10 mouse cellular contexts compared by ENCODE assay signal in the genomic region with DNA sequence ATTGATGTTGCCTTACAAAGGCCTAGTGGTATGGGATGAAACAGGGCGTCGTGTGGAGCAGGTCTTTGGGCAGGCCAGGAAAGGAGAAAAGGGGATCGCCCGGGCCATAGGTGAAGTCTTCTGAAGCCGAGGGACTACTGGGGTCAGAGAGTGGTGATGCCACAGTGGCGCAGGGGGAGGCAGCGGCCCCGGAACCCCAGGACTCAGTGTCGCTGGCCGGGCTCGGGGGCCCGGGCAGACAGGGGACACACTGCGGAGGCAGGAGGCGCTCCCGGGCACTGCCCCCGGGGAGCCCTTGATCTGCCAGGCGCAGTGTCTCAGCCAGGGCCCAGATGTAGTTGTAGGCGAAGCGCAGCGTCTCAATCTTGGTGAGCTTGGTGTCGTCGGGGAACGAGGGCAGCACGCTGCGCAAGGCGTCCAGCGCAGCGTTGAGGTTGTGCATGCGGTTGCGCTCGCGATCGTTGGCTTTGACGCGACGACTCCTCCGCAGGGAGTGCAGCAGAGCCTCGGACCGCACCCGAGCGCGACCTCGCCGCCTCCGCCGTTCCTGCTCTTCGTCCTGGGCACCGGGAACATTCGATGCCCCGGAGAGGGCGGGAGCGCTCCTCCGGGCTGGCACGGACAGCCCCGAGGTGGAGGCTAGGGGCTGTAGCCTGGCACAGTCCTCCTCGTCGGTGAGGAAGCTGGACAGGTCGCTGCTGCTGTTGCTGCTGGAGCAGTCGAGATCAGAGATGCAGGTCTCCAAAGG. TPM values are rescaled to one million over a fixed set of nuclear protein-coding genes. Genes with fewer than 3 reads are reported as not detected.
A peak's percentile ranks its signal among the peaks of the same experiment; 100 is the strongest.
DNase-seq lines count a peak whose midpoint lies in the region; ATAC-seq and TF ChIP-seq lines count a peak whose summit lies in the region.
"Had no signal": no experiment of that assay in that cellular context is flagged by ENCODE, and none has a peak within 500 bp of the region (broad histone marks: within the 10 kb centered on the region; RNA-seq: fewer than 3 reads in every experiment).

No protein-coding gene starts in this region.

- peaks cover 2% of the 10 kb centered on the region; the same call in 1 of the 2 replicates for H3K4me1 ChIP-seq in testis, adult 2 months (ENCODE audit: control insufficient read depth, insufficient read depth, low read length)
- peaks cover 60% of the 10 kb centered on the region for H3K4me1 ChIP-seq in forebrain, embryonic 12.5 days
- H3K4me1 ChIP-seq in limb, embryonic 13.5 days: peaks cover 17% of the 10 kb centered on the region

- H3K27ac ChIP-seq in testis, adult 2 months (ENCODE audit: control insufficient read depth, insufficient read depth, low read depth, low read length): no peak overlapping the region
- H3K27ac ChIP-seq in forebrain, embryonic 12.5 days: peak overlapping the region; percentile 72
- no peak overlapping the region for H3K27ac ChIP-seq in limb, embryonic 13.5 days
- H3K27ac ChIP-seq: liver, embryonic 14.5 days had no signal

- H3K9me3 ChIP-seq in forebrain, embryonic 12.5 days: no peaks in the 10 kb centered on the region
- no peaks in the 10 kb centered on the region for H3K9me3 ChIP-seq in limb, embryonic 13.5 days

- WGBS in forebrain, embryonic 12.5 days: under 1% methylated on average over 59 of the region's 59 CpGs
- under 1% methylated on average over 59 of the region's 59 CpGs for WGBS in limb, embryonic 13.5 days

- no peak for TF ChIP-seq POLR2A in testis, adult 2 months (IDR thresholded peaks at IDR 0.05; ENCODE audit: control insufficient read depth, low read depth, low read length)

- H3K9ac ChIP-seq in forebrain, embryonic 12.5 days: peak overlapping the region; percentile 53
- no peak overlapping the region for H3K9ac ChIP-seq in limb, embryonic 13.5 days
- H3K9ac ChIP-seq: liver, embryonic 14.5 days had no signal

- no peak for TF ChIP-seq CTCF in testis, adult 2 months (IDR thresholded peaks at IDR 0.05; ENCODE audit: control insufficient read depth, insufficient read depth, insufficient replicate concordance, low read depth, low read length)

- peak; percentile 24 for ATAC-seq in forebrain, embryonic 12.5 days (ENCODE audit: low FRiP score)
- no peak for ATAC-seq in limb, embryonic 13.5 days (ENCODE audit: low FRiP score, low read depth)
- ATAC-seq in megakaryocyte, adult 5-6 weeks (ENCODE audit: poor library complexity, severe bottlenecking): no peak

- H3K4me2 ChIP-seq in forebrain, embryonic 12.5 days: peak overlapping the region; percentile 52
- peak overlapping the region; percentile 72 for H3K4me2 ChIP-seq in limb, embryonic 13.5 days (replicated peaks)

- no peak for DNase-seq in testis, postnatal 10 days (ENCODE audit: low spot score)
- no peak for DNase-seq in right cerebral cortex, adult 2 months (ENCODE audit: low spot score in 2 of 2)
- no peak for DNase-seq in gastrocnemius, postnatal 4 days (ENCODE audit: low spot score in 2 of 2)

- H3K27me3 ChIP-seq in testis, adult 2 months (ENCODE audit: control insufficient read depth, insufficient read depth, low read length): peaks cover 2% of the 10 kb centered on the region
- H3K27me3 ChIP-seq in forebrain, embryonic 12.5 days: peaks cover 98% of the 10 kb centered on the region
- peaks cover 100% of the 10 kb centered on the region for H3K27me3 ChIP-seq in limb, embryonic 13.5 days

- peak overlapping the region; percentile 37 for H3K4me3 ChIP-seq in testis, adult 2 months (ENCODE audit: control insufficient read depth, low read depth, low read length)
- peak overlapping the region; percentile 39 for H3K4me3 ChIP-seq in forebrain, embryonic 12.5 days (replicated peaks)
- H3K4me3 ChIP-seq in limb, embryonic 13.5 days: peak overlapping the region; percentile 43

- no peaks in the 10 kb centered on the region for H3K36me3 ChIP-seq in testis, adult 2 months (ENCODE audit: control insufficient read depth, insufficient read depth, low read length)
- no peaks in the 10 kb centered on the region for H3K36me3 ChIP-seq in forebrain, embryonic 12.5 days (replicated peaks)
- no peaks in the 10 kb centered on the region for H3K36me3 ChIP-seq in limb, embryonic 13.5 days

RNA-seq across cellular contexts. Expression of a gene that starts 0.6 kb away (rescaled TPM):
- 0.90 and 1.1 TPM in 2 replicates for polyA plus RNA-seq in testis, adult 2 months (2012; rRNA removed)
- polyA plus RNA-seq in forebrain, embryonic 12.5 days (2016; fragmentation: Nextera tagmentation; extraction: Ambion mirVana): 16.2 and 19.5 TPM in 2 replicates
- polyA plus RNA-seq in limb, embryonic 13.5 days (2015; fragmentation: Nextera tagmentation; extraction: Ambion mirVana): not detected in 2 replicates
- total RNA-seq in gastrocnemius, postnatal 4 days (2021): not detected
- not detected in 2 replicates for total RNA-seq in megakaryocyte, adult 5-6 weeks (2015)
- not detected in 2 replicates for total RNA-seq in megakaryocyte, adult 5-6 weeks (2017)
- total RNA-seq: adrenal gland, adult 2 months; heart, postnatal 25 days had no signal
- polyA plus RNA-seq: adrenal gland, adult 2 months; liver, embryonic 14.5 days had no signal

RNA-seq across cellular contexts. Expression of a gene that starts 45.0 kb away (rescaled TPM):
- polyA plus RNA-seq in testis, adult 2 months (2012; rRNA removed): 1.3 and 7.1 TPM in 2 replicates
- polyA plus RNA-seq in forebrain, embryonic 12.5 days (2016; fragmentation: Nextera tagmentation; extraction: Ambion mirVana): 19.5 and 26.3 TPM in 2 replicates
- polyA plus RNA-seq in limb, embryonic 13.5 days (2015; fragmentation: Nextera tagmentation; extraction: Ambion mirVana): 497 and 573 TPM in 2 replicates
- 1 to 10 TPM; 5.3 to 5.6 TPM for total RNA-seq in gastrocnemius, postnatal 4 days (2021)
- total RNA-seq in megakaryocyte, adult 5-6 weeks (2015): 0.14 and 0.78 TPM in 2 replicates
- 0.11 and 0.28 TPM in 2 replicates for total RNA-seq in megakaryocyte, adult 5-6 weeks (2017)

Comparison
In these comparisons a context has a peak if more than half of its experiments do, and no peak if none do; other contexts are left out.
1. RNA of a gene that starts 45.0 kb away (polyA plus RNA-seq): 497 to 573 TPM in limb, embryonic 13.5 days; 19.5 to 26.3 TPM in forebrain, embryonic 12.5 days and 1.3 to 7.1 TPM in testis, adult 2 months; every median in the first group is over 10 times any median in the second.
2. Peak in every context shown above with its lines, with median percentiles within 50 percentile points of each other: H3K4me3 ChIP-seq.